Mouse (Mus musculus) lung, postnatal 0 days (tissue): ENCODE results near the gene Trap1a.

Source experiments
- CTCF ChIP-seq: IDR thresholded peaks from 2 replicates; pipeline ENCODE4 v1.5.1; 2016; ENCODE audit warnings: antibody characterized with exemption, mild to moderate bottlenecking
- EP300 ChIP-seq: IDR thresholded peaks from 2 replicates; pipeline ENCODE4 v1.6.1; 2016; ENCODE audit warnings: antibody characterized with exemption, mild to moderate bottlenecking, control low read depth

DNA sequence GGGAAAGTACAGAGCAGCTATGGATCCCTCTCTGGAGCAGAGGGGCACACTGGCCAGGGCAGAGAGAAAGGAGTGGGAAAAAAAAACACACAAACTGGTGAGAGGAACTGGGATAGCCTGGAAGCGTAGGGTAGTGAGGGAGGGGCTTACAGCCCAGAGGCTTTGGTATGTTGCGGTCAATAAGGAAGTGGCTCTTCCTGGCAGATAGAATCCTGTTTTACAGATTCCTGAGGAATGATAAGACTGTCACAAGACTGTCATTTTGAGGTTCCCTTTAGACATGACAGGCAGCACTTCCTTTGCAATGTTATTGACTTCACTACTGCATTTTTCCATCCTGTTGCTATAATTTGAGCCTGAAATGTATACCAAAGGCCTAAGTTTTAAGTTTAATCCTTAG is 7.7 kb downstream of the Trap1a start:
- no peak for TF ChIP-seq CTCF
- no peak for TF ChIP-seq EP300
